Mouse (Mus musculus): ENCODE results near the gene Uba2. TPM values are rescaled to one million over a fixed set of nuclear protein-coding genes. Genes with fewer than 3 reads are reported as not detected.

The Uba2 gene
- polyA plus RNA-seq, 1 experiment from 2014 or later: 215 TPM

- H3K27me3 ChIP-seq: no peaks in the 10 kb centered on the region
- no peak overlapping the region for H3K27ac ChIP-seq
- ATAC-seq: no peak
- no peak overlapping the region for H3K4me3 ChIP-seq (replicated peaks)
- H3K4me2 ChIP-seq (replicated peaks): no peak overlapping the region
- 92% methylated on average over 3 of the region's 3 CpGs for WGBS
- H3K36me3 ChIP-seq: peaks cover 96% of the 10 kb centered on the region
- H3K4me1 ChIP-seq (replicated peaks): no peaks in the 10 kb centered on the region
- no peak overlapping the region for H3K9ac ChIP-seq (replicated peaks)
- H3K9me3 ChIP-seq: no peaks in the 10 kb centered on the region
Measured at GRCm38 (mm10) chr7:34159167-34159566, 10.2 kb downstream of the Uba2 start.

- no peak overlapping the region for H3K9ac ChIP-seq (replicated peaks)
- H3K27ac ChIP-seq: no peak overlapping the region
- no peak for ATAC-seq
- H3K4me1 ChIP-seq (replicated peaks): no peaks in the 10 kb centered on the region
- H3K4me3 ChIP-seq (replicated peaks): no peak overlapping the region
- no peaks in the 10 kb centered on the region for H3K27me3 ChIP-seq
- WGBS: 96% methylated on average over 3 of the region's 3 CpGs
- H3K4me2 ChIP-seq (replicated peaks): no peak overlapping the region
- H3K36me3 ChIP-seq: peaks cover 96% of the 10 kb centered on the region
- H3K9me3 ChIP-seq: no peaks in the 10 kb centered on the region
Measured at GRCm38 (mm10) chr7:34157994-34158393, 11.4 kb downstream of the Uba2 start.

- no peak overlapping the region for H3K4me2 ChIP-seq (replicated peaks)
- no peak for ATAC-seq
- no peak overlapping the region for H3K27ac ChIP-seq
- no peak overlapping the region for H3K4me3 ChIP-seq (replicated peaks)
- H3K27me3 ChIP-seq: no peaks in the 10 kb centered on the region
- peaks cover 100% of the 10 kb centered on the region for H3K36me3 ChIP-seq
- H3K9me3 ChIP-seq: 0 out of 2 replicates have a peak, but pooled peaks cover 4% of the 10 kb centered on the region
- no peaks in the 10 kb centered on the region for H3K4me1 ChIP-seq (replicated peaks)
- H3K9ac ChIP-seq (replicated peaks): no peak overlapping the region
- 94% methylated on average over 4 of the region's 4 CpGs for WGBS
Measured at GRCm38 (mm10) chr7:34147193-34147592, 22.2 kb downstream of the Uba2 start.

GRCm38 (mm10) chr7:34141123-34141522, 28.3 kb downstream of the Uba2 start:
- H3K4me2 ChIP-seq (replicated peaks): no peak overlapping the region
- no peaks in the 10 kb centered on the region for H3K9me3 ChIP-seq
- 96% methylated on average over 13 of the region's 13 CpGs for WGBS

GRCm38 (mm10) chr7:34139493-34139892, 29.9 kb downstream of the Uba2 start:
- ATAC-seq: 0 out of 2 replicates have a peak, but pooled peaks have one; percentile 27
- Histone ChIP-seq H3K4me2 (replicated peaks) (no peak overlapping the region), H3K4me1 (replicated peaks) (no peaks in the 10 kb centered on the region), H3K27ac (no peak overlapping the region), H3K9ac (replicated peaks) (no peak overlapping the region), H3K36me3 (peaks cover 50% of the 10 kb centered on the region), H3K9me3 (no peaks in the 10 kb centered on the region), H3K4me3 (replicated peaks) (no peak overlapping the region), H3K27me3 (no peaks in the 10 kb centered on the region)
- WGBS: 93% methylated on average over 6 of the region's 6 CpGs

More at GRCm38 (mm10) chr7:34141123-34141522, 28.3 kb downstream of the Uba2 start:
- Histone ChIP-seq H3K27ac (no peak overlapping the region), H3K9ac (replicated peaks) (no peak overlapping the region), H3K36me3 (peaks cover 66% of the 10 kb centered on the region), H3K4me3 (replicated peaks) (no peak overlapping the region), H3K27me3 (no peaks in the 10 kb centered on the region), H3K4me1 (replicated peaks) (no peaks in the 10 kb centered on the region)
- ATAC-seq: no peak

- ATAC-seq: no peak
- Histone ChIP-seq H3K4me3 (replicated peaks) (no peak overlapping the region), H3K36me3 (0 out of 2 replicates have a peak, but pooled peaks cover under 1% of the 10 kb centered on the region), H3K9me3 (no peaks in the 10 kb centered on the region), H3K27me3 (no peaks in the 10 kb centered on the region), H3K4me2 (replicated peaks) (no peak overlapping the region), H3K9ac (replicated peaks) (no peak overlapping the region), H3K27ac (no peak overlapping the region), H3K4me1 (replicated peaks) (peaks cover 18% of the 10 kb centered on the region)
- WGBS: 86% methylated on average over 2 of the region's 2 CpGs
Measured at GRCm38 (mm10) chr7:34134336-34134735, 35.1 kb downstream of the Uba2 start.

- peak within 1 kb of the TSS; percentile 64 for H3K4me3 ChIP-seq (replicated peaks)
- H3K27ac ChIP-seq: peak within 1 kb of the TSS; percentile 63
- WGBS: 2% methylated on average over 51 of the region's 65 CpGs
- H3K27me3 ChIP-seq: no peaks in the 10 kb centered on the region
- H3K36me3 ChIP-seq: no peaks in the 10 kb centered on the region
- H3K9me3 ChIP-seq: no peaks in the 10 kb centered on the region
- peaks cover 18% of the 10 kb centered on the region for H3K4me1 ChIP-seq (replicated peaks)
- peak; percentile 87 for ATAC-seq
- H3K9ac ChIP-seq (replicated peaks): peak within 1 kb of the TSS; percentile 82
- peak within 1 kb of the TSS; percentile 62 for H3K4me2 ChIP-seq (replicated peaks)
Measured at GRCm38 (mm10) chr7:34133117-34133762, 36.2 kb downstream of the Uba2 start, which contains the start of gene Wtip. Gene Wtip (minus strand): TSS chr7:34133268.

GRCm38 (mm10) chr7:34132355-34133079, 36.9 kb downstream of the Uba2 start:
- Histone ChIP-seq H3K4me1 (replicated peaks) (peaks cover 18% of the 10 kb centered on the region), H3K27ac (peak overlapping the region; percentile 63), H3K9ac (replicated peaks) (peak overlapping the region; percentile 82), H3K27me3 (no peaks in the 10 kb centered on the region), H3K4me3 (replicated peaks) (peak overlapping the region; percentile 64), H3K36me3 (peaks cover 2% of the 10 kb centered on the region; the same call in 1 of the 2 replicates), H3K9me3 (no peaks in the 10 kb centered on the region), H3K4me2 (replicated peaks) (peak overlapping the region; percentile 62)
- peak; percentile 87 for ATAC-seq
- under 1% methylated on average over 34 of the region's 116 CpGs for whole genome bisulfite sequencing

GRCm38 (mm10) chr7:34131959-34132354, 37.4 kb downstream of the Uba2 start:
- Histone ChIP-seq H3K9me3 (no peaks in the 10 kb centered on the region), H3K4me2 (replicated peaks) (peak overlapping the region; percentile 62), H3K9ac (replicated peaks) (peak overlapping the region; percentile 82; the same call in 1 of the 2 replicates), H3K36me3 (peaks cover 3% of the 10 kb centered on the region; the same call in 1 of the 2 replicates), H3K4me1 (replicated peaks) (peaks cover 18% of the 10 kb centered on the region), H3K27me3 (no peaks in the 10 kb centered on the region), H3K4me3 (replicated peaks) (peak overlapping the region; percentile 64), H3K27ac (no peak overlapping the region)
- WGBS: 17% methylated on average over 3 of the region's 3 CpGs
- ATAC-seq: peak; percentile 12

GRCm38 (mm10) chr7:34131118-34131517, 38.3 kb downstream of the Uba2 start:
- Histone ChIP-seq H3K36me3 (peaks cover 7% of the 10 kb centered on the region; the same call in 1 of the 2 replicates), H3K9ac (replicated peaks) (no peak overlapping the region), H3K27me3 (no peaks in the 10 kb centered on the region), H3K4me3 (replicated peaks) (no peak overlapping the region), H3K4me2 (replicated peaks) (peak overlapping the region; percentile 62), H3K9me3 (no peaks in the 10 kb centered on the region), H3K27ac (no peak overlapping the region), H3K4me1 (replicated peaks) (peaks cover 18% of the 10 kb centered on the region)
- 77% methylated on average over 3 of the region's 3 CpGs for WGBS
- no peak for ATAC-seq

GRCm38 (mm10) chr7:34126291-34126690, 43.1 kb downstream of the Uba2 start:
- H3K36me3 ChIP-seq: peaks cover 7% of the 10 kb centered on the region; the same call in 1 of the 2 replicates
- no peak overlapping the region for H3K9ac ChIP-seq (replicated peaks)
- no peaks in the 10 kb centered on the region for H3K27me3 ChIP-seq
- H3K4me2 ChIP-seq (replicated peaks): no peak overlapping the region
- H3K9me3 ChIP-seq: no peaks in the 10 kb centered on the region
- ATAC-seq: no peak
- WGBS: 90% methylated on average over 3 of the region's 3 CpGs
- no peak overlapping the region for H3K27ac ChIP-seq
- H3K4me1 ChIP-seq (replicated peaks): peaks cover 7% of the 10 kb centered on the region
- no peak overlapping the region for H3K4me3 ChIP-seq (replicated peaks)

- Histone ChIP-seq H3K9ac (replicated peaks) (no peak overlapping the region), H3K27ac (no peak overlapping the region), H3K4me3 (replicated peaks) (no peak overlapping the region), H3K4me2 (replicated peaks) (no peak overlapping the region), H3K9me3 (no peaks in the 10 kb centered on the region), H3K4me1 (replicated peaks) (no peaks in the 10 kb centered on the region; the same call in 1 of the 2 replicates), H3K36me3 (peaks cover 7% of the 10 kb centered on the region; the same call in 1 of the 2 replicates), H3K27me3 (no peaks in the 10 kb centered on the region)
- ATAC-seq: no peak
- WGBS: 91% methylated on average over 9 of the region's 9 CpGs
Measured at GRCm38 (mm10) chr7:34125346-34125745, 44.1 kb downstream of the Uba2 start.
